21 mouse cellular contexts compared by ENCODE assay signal in the genomic region with DNA sequence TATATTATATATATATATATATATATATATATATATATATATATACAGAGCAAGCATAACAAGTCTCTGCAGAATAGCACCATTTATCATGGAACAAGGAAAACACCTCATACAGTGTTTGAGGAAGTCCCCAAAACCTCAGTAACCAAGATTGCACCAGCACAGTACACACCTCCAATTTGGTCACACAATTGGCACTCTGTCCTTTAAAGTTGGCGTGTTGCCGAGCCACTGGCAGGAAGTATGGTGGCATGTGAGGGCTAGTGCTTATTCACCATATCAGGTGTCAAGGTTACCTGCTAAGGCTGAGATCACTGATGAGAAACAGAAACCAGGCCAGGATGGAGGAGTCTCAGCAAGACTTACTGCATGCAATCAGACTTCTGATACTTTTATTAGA.
DNase-seq lines count a peak whose midpoint lies in the region; ATAC-seq and TF ChIP-seq lines count a peak whose summit lies in the region.
"Had no signal": no experiment of that assay in that cellular context is flagged by ENCODE, and none has a peak within 500 bp of the region (broad histone marks: within the 10 kb centered on the region; RNA-seq: fewer than 3 reads in every experiment).

No protein-coding gene starts in this region.

- no peak overlapping the region for H3K4me3 ChIP-seq in MEL (ENCODE audit: control insufficient read depth in 1 of 2, insufficient read depth in 1 of 2, low read depth in 2 of 2, low read length in 2 of 2)
- H3K4me3 ChIP-seq in midbrain, embryonic 13.5 days (replicated peaks) = no peak overlapping the region
- no peak overlapping the region for H3K4me3 ChIP-seq in layer of hippocampus, adult 2 months
- H3K4me3 ChIP-seq: embryonic facial prominence, embryonic 10.5 days; forebrain, embryonic 12.5 days; kidney, embryonic 15.5 days; limb, embryonic 10.5 days; midbrain, embryonic 12.5 days; neural tube, embryonic 13.5 days had no signal

- H3K79me2 ChIP-seq in MEL (ENCODE audit: control insufficient read depth, insufficient read depth, low read length, poor library complexity) = no peaks in the 10 kb centered on the region

- H3K36me3 ChIP-seq in MEL (ENCODE audit: control insufficient read depth in 1 of 2, insufficient read depth in 2 of 2, low read length in 2 of 2) = peaks cover 0 to 2% of the 10 kb centered on the region in 2 experiments; a peak in 1 of 4 replicates
- H3K36me3 ChIP-seq in midbrain, embryonic 13.5 days = no peaks in the 10 kb centered on the region
- H3K36me3 ChIP-seq: embryonic facial prominence, embryonic 10.5 days; forebrain, embryonic 12.5 days; kidney, embryonic 15.5 days; limb, embryonic 10.5 days; midbrain, embryonic 12.5 days; neural tube, embryonic 13.5 days had no signal

- H3K27me3 ChIP-seq in MEL (ENCODE audit: control insufficient read depth in 1 of 2, insufficient read depth in 2 of 2, low read length in 2 of 2) = no peaks in the 10 kb centered on the region
- H3K27me3 ChIP-seq in midbrain, embryonic 13.5 days = no peaks in the 10 kb centered on the region
- H3K27me3 ChIP-seq: forebrain, embryonic 12.5 days; kidney, embryonic 15.5 days; midbrain, embryonic 12.5 days; neural tube, embryonic 13.5 days had no signal

- ATAC-seq in midbrain, embryonic 13.5 days = no peak
- ATAC-seq: activated CD4-positive, CD25-positive, alpha-beta regulatory T cell, adult 4 months; hindbrain, embryonic 16.5 days; intestine, embryonic 16.5 days; liver, postnatal 0 days had no signal

- peak; percentile 7 for DNase-seq in gastrocnemius, postnatal 10 days
- DNase-seq in gastrocnemius, postnatal 4 days (ENCODE audit: low spot score in 2 of 2) = no peak
- DNase-seq in 416B (ENCODE audit: low read depth) = peak; percentile 5
- DNase-seq in MEL (ENCODE audit: low read depth, low spot score) = peak; percentile 79
- DNase-seq in heart, postnatal 10 days = peak; percentile 31 to 44
- no peak for DNase-seq in layer of hippocampus, adult 2 months (ENCODE audit: low spot score in 2 of 2)
- DNase-seq: cerebellum, adult 11 months; gastrocnemius, postnatal 14 days; kidney, postnatal 4 days; liver, postnatal 0 days; lung, postnatal 10 days had no signal

- TF ChIP-seq EP300 in MEL (IDR thresholded peaks at IDR 0.05; ENCODE audit: low read depth in 1 of 2, low read length in 2 of 2) = peak in 1 of 2 experiments; percentile 34; a peak in 1 of 4 replicates

- no peak for TF ChIP-seq RAD21 in MEL (IDR thresholded peaks at IDR 0.05; ENCODE audit: low read depth, low read length)

- no peaks in the 10 kb centered on the region; the same call in 1 of the 2 replicates for H3K9me3 ChIP-seq in MEL (replicated peaks; ENCODE audit: insufficient read depth, low read length)
- H3K9me3 ChIP-seq in midbrain, embryonic 13.5 days = no peaks in the 10 kb centered on the region
- H3K9me3 ChIP-seq: embryonic facial prominence, embryonic 10.5 days; forebrain, embryonic 12.5 days; kidney, embryonic 15.5 days; limb, embryonic 10.5 days; midbrain, embryonic 12.5 days; neural tube, embryonic 13.5 days had no signal

- H3K27ac ChIP-seq in MEL (ENCODE audit: control insufficient read depth, low read depth, low read length) = no peak overlapping the region
- H3K27ac ChIP-seq in midbrain, embryonic 13.5 days = no peak overlapping the region
- H3K27ac ChIP-seq in layer of hippocampus, adult 2 months = no peak overlapping the region
- H3K27ac ChIP-seq: embryonic facial prominence, embryonic 10.5 days; forebrain, embryonic 12.5 days; kidney, embryonic 15.5 days; limb, embryonic 10.5 days; midbrain, embryonic 12.5 days; neural tube, embryonic 13.5 days had no signal

- TF ChIP-seq POLR2A in MEL (IDR thresholded peaks at IDR 0.05; ENCODE audit: control insufficient read depth in 1 of 2, insufficient read depth in 1 of 2, low read depth in 1 of 2, low read length in 2 of 2, poor library complexity in 1 of 2) = no peak

- intact Hi-C loops in heart, postnatal 10 days (cut with DNase I) = no loop called here

- no peak for TF ChIP-seq CTCF in MEL (IDR thresholded peaks at IDR 0.05 in 2 of 3, conservative IDR thresholded peaks at IDR 0.05 in 1 of 3; ENCODE audit: control insufficient read depth in 1 of 3, insufficient read depth in 1 of 3, low read depth in 2 of 3, low read length in 3 of 3, poor library complexity in 1 of 3, severe bottlenecking in 1 of 3)
- no peak for TF ChIP-seq CTCF in layer of hippocampus, adult 2 months (conservative IDR thresholded peaks at IDR 0.05)

- no peak overlapping the region for H3K4me2 ChIP-seq in midbrain, embryonic 13.5 days (replicated peaks)
- H3K4me2 ChIP-seq: forebrain, embryonic 12.5 days; kidney, embryonic 15.5 days; midbrain, embryonic 12.5 days; neural tube, embryonic 13.5 days had no signal

- 92% methylated on average over 2 of the region's 2 CpGs for WGBS in midbrain, embryonic 13.5 days

- no peaks in the 10 kb centered on the region for H3K4me1 ChIP-seq in MEL (ENCODE audit: control insufficient read depth in 1 of 2, insufficient read depth in 2 of 2, low read length in 2 of 2)
- no peaks in the 10 kb centered on the region for H3K4me1 ChIP-seq in midbrain, embryonic 13.5 days (replicated peaks)
- H3K4me1 ChIP-seq: embryonic facial prominence, embryonic 10.5 days; forebrain, embryonic 12.5 days; kidney, embryonic 15.5 days; limb, embryonic 10.5 days; midbrain, embryonic 12.5 days; neural tube, embryonic 13.5 days had no signal

- no peak overlapping the region for H3K9ac ChIP-seq in MEL (ENCODE audit: control insufficient read depth, low read depth, low read length, poor library complexity, severe bottlenecking)
- H3K9ac ChIP-seq in midbrain, embryonic 13.5 days (replicated peaks) = no peak overlapping the region
- H3K9ac ChIP-seq: forebrain, embryonic 12.5 days; kidney, embryonic 15.5 days; liver, postnatal 0 days; midbrain, embryonic 12.5 days; neural tube, embryonic 13.5 days had no signal

TF ChIP-seq in MEL, 35 proteins besides CTCF, POLR2A, EP300 and RAD21:
- TF ChIP-seq E2F4 (IDR thresholded peaks at IDR 0.05; ENCODE audit: borderline replicate concordance, low read depth, low read length) (no peak), RCOR1 (IDR thresholded peaks at IDR 0.05; ENCODE audit: low read depth, low read length) (peak; percentile 66), ZNF384 (IDR thresholded peaks at IDR 0.05; ENCODE audit: low read depth, low read length) (no peak), MYC (IDR thresholded peaks at IDR 0.05; ENCODE audit: low read depth, low read length) (no peak), MAFK (IDR thresholded peaks at IDR 0.05; ENCODE audit: borderline replicate concordance, low read depth, low read length) (no peak), GABPA (IDR thresholded peaks at IDR 0.05; ENCODE audit: low read depth, low read length) (no peak), GATA1 (IDR thresholded peaks at IDR 0.05; ENCODE audit: low read depth, low read length) (0 out of 2 replicates have a peak, but pooled peaks have one; percentile 13)

Comparison
In these comparisons a context has a peak if more than half of its experiments do, and no peak if none do; other contexts are left out.
1. DNase-seq: peak in gastrocnemius, postnatal 10 days (single experiment), 416B (single experiment), MEL (single experiment) and heart, postnatal 10 days (2 of 2); none in gastrocnemius, postnatal 4 days (0 of 2) and layer of hippocampus, adult 2 months (0 of 2).